Mouse (Mus musculus) common myeloid progenitor, adult 5-6 weeks (primary cell): ENCODE data around the gene Reps2. TPM values are rescaled to one million over a fixed set of nuclear protein-coding genes. Genes with fewer than 3 reads are reported as not detected.

Experiments
- ATAC-seq: replicated peaks from 2 replicates; pipeline ENCODE4 v1.8.0; 2016; ENCODE audit warnings: low read depth, mild to moderate bottlenecking, moderate TSS enrichment, inconsistent platforms; ENCODE audit not compliant: poor library complexity, severe bottlenecking
- total RNA-seq: library from RNA; stranded (forward); fragments of 200-1000, 187-1606 nt; gene quantifications from 2 replicates; pipeline ENCODE4 v1.2.3, GENCODE M21; 2017

Reps2 gene
- total RNA-seq, 1 experiment from 2014 or later: 4.3 TPM

GRCm38 (mm10) chrX:162510426-162510980, 132.9 kb downstream of the Reps2 start:
- ATAC-seq: peak; percentile 93

- ATAC-seq: no peak
Measured at GRCm38 (mm10) chrX:162505186-162505585, 138.3 kb downstream of the Reps2 start.

- ATAC-seq: no peak
Measured at GRCm38 (mm10) chrX:162503436-162503835, 140.0 kb downstream of the Reps2 start.

GRCm38 (mm10) chrX:162500962-162501361, 142.5 kb downstream of the Reps2 start:
- peak; percentile 68; the same call in 1 of the 2 replicates for ATAC-seq

- ATAC-seq: no peak
Measured at GRCm38 (mm10) chrX:162496485-162496884, 147.0 kb downstream of the Reps2 start.

- ATAC-seq: no peak
Measured at GRCm38 (mm10) chrX:162488630-162489029, 154.8 kb downstream of the Reps2 start.

- no peak for ATAC-seq
Measured at GRCm38 (mm10) chrX:162487734-162488133, 155.7 kb downstream of the Reps2 start.

- 0 out of 2 replicates have a peak, but pooled peaks have one; percentile 22 for ATAC-seq
Measured at GRCm38 (mm10) chrX:162470213-162470612, 173.2 kb downstream of the Reps2 start.

- ATAC-seq: no peak
Measured at GRCm38 (mm10) chrX:162462156-162462555, 181.3 kb downstream of the Reps2 start.

- ATAC-seq: 0 out of 2 replicates have a peak, but pooled peaks have one; percentile 32
Measured at GRCm38 (mm10) chrX:162456445-162456844, 187.0 kb downstream of the Reps2 start.

- peak; percentile 66 for ATAC-seq
Measured at GRCm38 (mm10) chrX:162455364-162455763, 188.1 kb downstream of the Reps2 start.

- ATAC-seq: no peak
Measured at GRCm38 (mm10) chrX:162453821-162454402, 189.5 kb downstream of the Reps2 start.

- ATAC-seq: no peak
Measured at GRCm38 (mm10) chrX:162452642-162453041, 190.8 kb downstream of the Reps2 start.

- no peak for ATAC-seq
Measured at GRCm38 (mm10) chrX:162447974-162448373, 195.5 kb downstream of the Reps2 start.

GRCm38 (mm10) chrX:162446678-162447318, 196.7 kb downstream of the Reps2 start:
- no peak for ATAC-seq

GRCm38 (mm10) chrX:162443387-162443786, 200.1 kb downstream of the Reps2 start:
- no peak for ATAC-seq

- no peak for ATAC-seq
Measured at GRCm38 (mm10) chrX:162442970-162443369, 200.5 kb downstream of the Reps2 start.

GRCm38 (mm10) chrX:162432776-162433543, 210.5 kb downstream of the Reps2 start:
- ATAC-seq: no peak

- ATAC-seq: no peak
Measured at GRCm38 (mm10) chrX:162427698-162428097, 215.8 kb downstream of the Reps2 start.

GRCm38 (mm10) chrX:162419431-162419830, 224.0 kb downstream of the Reps2 start:
- no peak for ATAC-seq

GRCm38 (mm10) chrX:162413124-162413523, 230.3 kb downstream of the Reps2 start:
- ATAC-seq: no peak
